Mouse (Mus musculus) intestine, postnatal 0 days (tissue): Measurements from ENCODE around the gene Palm. TPM values are rescaled to one million over a fixed set of nuclear protein-coding genes. Genes with fewer than 3 reads are reported as not detected.

ENCODE experiments used
- ATAC-seq: fragments of 200-750 bp; cut with Nextera tagmentation; 2 replicates; pipeline ENCODE4 v1.8.0; 2017; ENCODE audit warnings: mild to moderate bottlenecking, moderate TSS enrichment, moderate library complexity
- H3K27ac ChIP-seq: fragments of 300-500 bp; sonication (generic); 2 replicates; pipeline ENCODE4 v1.5.1; 2014; ENCODE audit warnings: mild to moderate bottlenecking, low read depth, low read length, moderate library complexity
- H3K27me3 ChIP-seq: fragments of 300-500 bp; sonication (generic); replicated peaks from 2 replicates; pipeline ENCODE4 v1.6.1; 2014; ENCODE audit warnings: low read length, mixed read lengths; ENCODE audit not compliant: control insufficient read depth, insufficient read depth
- H3K36me3 ChIP-seq: fragments of 300-500 bp; sonication (generic); 2 replicates; pipeline ENCODE4 v1.6.1; 2014; ENCODE audit warnings: mild to moderate bottlenecking, moderate library complexity; ENCODE audit not compliant: control insufficient read depth, insufficient read depth
- H3K4me1 ChIP-seq: fragments of 300-500 bp; sonication (generic); replicated peaks from 2 replicates; pipeline ENCODE4 v1.6.1; 2014; ENCODE audit warnings: antibody characterized with exemption, low read length, mixed read lengths; ENCODE audit not compliant: control insufficient read depth, insufficient read depth
- H3K4me2 ChIP-seq: fragments of 300-500 bp; sonication (generic); replicated peaks from 2 replicates; pipeline ENCODE4 v1.6.1; 2014; ENCODE audit warnings: low read depth, mild to moderate bottlenecking, moderate library complexity
- H3K4me3 ChIP-seq: fragments of 300-500 bp; sonication (generic); 2 replicates; pipeline ENCODE4 v1.5.1; 2014; ENCODE audit warnings: low read depth, low read length
- H3K9ac ChIP-seq: fragments of 300-500 bp; sonication (generic); 2 replicates; pipeline ENCODE4 v1.6.1; 2014; ENCODE audit warnings: mild to moderate bottlenecking, low read depth, low read length
- H3K9me3 ChIP-seq: fragments of 300-500 bp; sonication (generic); 2 replicates; pipeline ENCODE4 v1.6.1; 2016; ENCODE audit warnings: mixed run types; ENCODE audit not compliant: control insufficient read depth
- CTCF ChIP-seq: sonication (generic); IDR thresholded peaks from 2 replicates; pipeline ENCODE4 v1.5.1; 2016; ENCODE audit warnings: low read depth, mild to moderate bottlenecking, control low read depth, antibody characterized with exemption, moderate library complexity
- WGBS: fragments of 180-500 bp; shearing (Covaris S2); extraction: QIAGEN DNeasy Blood & Tissue Kit; methylation state at CpG from one replicate; pipeline ENCODE4 v1.1.7; 2014; 5-methylcytosine and 5-hydroxymethylcytosine counted together
- polyA plus RNA-seq: library from polyadenylated mRNA; unstranded; fragments of >200 nt; fragmentation: Nextera tagmentation; extraction: Ambion mirVana; gene quantifications from 2 replicates; pipeline ENCODE4 v1.2.1, GENCODE M21; 2015

Gene Palm
- polyA plus RNA-seq, 1 experiment from 2014 or later: 19.9 TPM

DNA sequence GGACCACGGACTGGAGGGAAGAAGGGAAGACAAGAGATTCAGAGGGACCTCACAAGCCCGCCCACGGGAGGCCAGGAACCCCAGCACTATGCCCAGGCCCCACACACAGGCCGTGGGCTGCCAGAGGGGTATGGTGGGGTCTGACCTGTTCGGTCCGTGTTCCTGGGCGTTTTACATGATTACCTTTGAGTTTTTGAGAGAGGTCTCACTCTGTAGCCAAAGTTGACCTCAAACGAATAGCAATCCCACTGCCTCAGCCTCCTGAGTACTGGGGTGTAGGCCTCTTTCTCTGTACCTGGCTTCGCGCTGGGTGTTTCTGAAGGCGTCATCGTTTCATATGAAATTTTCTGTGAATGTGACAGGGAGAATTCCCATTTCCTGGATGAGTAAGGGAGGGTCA, 28.4 kb downstream of the Palm start:
- no peak for ATAC-seq
- peak overlapping the region; percentile 47 for H3K4me3 ChIP-seq
- 47% methylated on average over 12 of the region's 12 CpGs for WGBS

DNA sequence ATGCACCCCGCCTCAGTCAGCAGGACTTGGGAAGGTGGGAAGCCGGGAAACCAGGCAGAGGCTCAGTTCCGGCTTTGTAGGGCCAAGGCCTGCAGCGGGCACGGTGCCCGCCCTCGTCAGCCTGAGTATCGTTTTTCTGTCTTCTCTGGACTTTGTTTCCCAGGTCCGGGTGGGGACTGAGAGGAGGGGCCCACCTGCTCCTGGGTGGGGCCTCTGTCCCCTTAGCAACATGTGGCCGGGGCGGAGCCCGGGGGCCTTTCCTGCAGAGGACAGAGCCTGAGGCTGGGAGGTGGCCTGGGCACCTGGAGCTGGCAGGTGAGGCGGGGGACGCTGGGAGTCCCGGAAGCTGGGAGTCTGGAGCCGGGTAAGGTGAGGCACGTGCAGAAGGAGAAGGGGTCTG, 29.0 kb downstream of the Palm start:
- 13% methylated on average over 17 of the region's 17 CpGs for WGBS
- Histone ChIP-seq H3K36me3 (peaks cover 21% of the 10 kb centered on the region), H3K4me3 (peak overlapping the region; percentile 47), H3K4me2 (peak overlapping the region; percentile 70), H3K9ac (peak overlapping the region; percentile 64), H3K4me1 (0 out of 2 replicates have a peak, but pooled peaks cover 16% of the 10 kb centered on the region), H3K9me3 (no peaks in the 10 kb centered on the region), H3K27ac (peak overlapping the region; percentile 99), H3K27me3 (no peaks in the 10 kb centered on the region)
- ATAC-seq: peak; percentile 78
- TF ChIP-seq CTCF: no peak

More for the DNA sequence above, 28.4 kb downstream of the Palm start:
- H3K27me3 ChIP-seq: no peaks in the 10 kb centered on the region
- H3K36me3 ChIP-seq: peaks cover 18% of the 10 kb centered on the region
- 0 out of 2 replicates have a peak, but pooled peaks cover 14% of the 10 kb centered on the region for H3K4me1 ChIP-seq
- H3K9me3 ChIP-seq: no peaks in the 10 kb centered on the region
- no peak for TF ChIP-seq CTCF
- peak overlapping the region; percentile 64 for H3K9ac ChIP-seq
- peak overlapping the region; percentile 99 for H3K27ac ChIP-seq
- H3K4me2 ChIP-seq: peak overlapping the region; percentile 70

DNA sequence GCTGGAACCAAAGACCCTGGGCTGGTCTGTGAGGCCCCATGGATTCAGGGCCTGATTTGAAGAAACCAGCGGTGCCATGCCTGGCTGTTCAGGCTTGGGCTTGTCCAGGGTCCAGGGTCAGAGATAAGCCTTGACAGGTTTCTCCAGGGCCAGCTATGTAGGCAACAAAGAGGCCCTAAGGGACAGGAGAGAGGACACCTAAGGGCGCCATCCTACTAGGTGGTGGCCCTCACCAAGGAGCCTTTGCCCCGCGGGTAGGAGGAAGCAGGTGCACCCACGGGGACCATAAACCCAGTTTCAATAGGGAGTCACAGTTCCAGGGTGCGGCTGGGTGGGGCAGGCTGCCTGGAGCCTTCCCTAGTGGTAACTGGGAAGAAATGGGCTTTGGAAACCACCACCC, 29.6 kb downstream of the Palm start:
- 34% methylated on average over 6 of the region's 6 CpGs for WGBS
- ATAC-seq: peak; percentile 77
- Histone ChIP-seq H3K4me2 (peak overlapping the region; percentile 61), H3K9me3 (no peaks in the 10 kb centered on the region), H3K4me1 (0 out of 2 replicates have a peak, but pooled peaks cover 21% of the 10 kb centered on the region), H3K27me3 (no peaks in the 10 kb centered on the region), H3K27ac (peak overlapping the region; percentile 99), H3K36me3 (peaks cover 21% of the 10 kb centered on the region), H3K4me3 (peak overlapping the region; percentile 47), H3K9ac (peak overlapping the region; percentile 55)
- TF ChIP-seq CTCF: peak; percentile 30

DNA sequence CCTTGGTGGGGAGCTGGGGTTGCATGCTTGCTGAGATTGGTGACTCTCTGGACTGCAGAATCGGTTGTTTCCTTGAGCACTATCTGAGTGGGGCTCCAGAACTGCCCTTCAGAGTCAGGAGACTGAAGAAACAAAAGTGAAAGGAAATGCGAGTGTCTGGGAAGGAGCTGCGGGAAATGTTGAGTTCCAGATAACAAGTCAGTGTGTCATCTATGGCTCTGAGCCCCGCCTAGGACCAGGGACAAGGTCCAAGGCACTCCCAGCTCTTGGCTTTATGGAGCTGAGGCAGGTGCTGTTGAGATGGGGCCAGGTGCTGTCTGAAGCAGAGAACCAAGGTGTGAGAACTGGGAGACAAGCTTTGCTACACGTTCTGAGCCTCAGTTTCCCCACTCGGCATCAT, 31.0 kb downstream of the Palm start:
- peak overlapping the region; percentile 99 for H3K27ac ChIP-seq
- WGBS: 26% methylated on average over 6 of the region's 6 CpGs
- peak overlapping the region; percentile 47; the same call in 1 of the 2 replicates for H3K4me3 ChIP-seq
- peak overlapping the region; percentile 61 for H3K4me2 ChIP-seq
- TF ChIP-seq CTCF: no peak
- H3K9me3 ChIP-seq: no peaks in the 10 kb centered on the region
- ATAC-seq: peak; percentile 65
- no peaks in the 10 kb centered on the region for H3K27me3 ChIP-seq
- peaks cover 29% of the 10 kb centered on the region for H3K36me3 ChIP-seq
- peak overlapping the region; percentile 55; the same call in 1 of the 2 replicates for H3K9ac ChIP-seq
- H3K4me1 ChIP-seq: 0 out of 2 replicates have a peak, but pooled peaks cover 21% of the 10 kb centered on the region

DNA sequence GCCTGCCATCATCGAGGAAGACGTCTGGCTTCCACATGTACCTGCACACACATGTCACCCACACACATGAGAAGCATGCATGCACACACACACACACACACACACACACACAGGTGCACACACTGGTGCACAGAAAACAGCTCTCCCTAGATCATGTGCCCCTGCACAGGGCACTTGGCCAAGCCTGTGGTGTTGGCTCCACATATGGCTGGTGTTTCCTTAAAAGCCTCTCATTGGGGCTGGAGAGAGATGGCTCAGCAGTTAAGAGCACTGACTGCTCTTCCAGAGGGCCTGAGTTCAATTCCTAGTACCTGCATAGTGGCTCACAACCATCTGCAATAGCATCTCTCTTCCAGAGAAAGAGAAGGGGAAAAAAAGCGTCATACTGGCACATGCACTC, 38.2 kb downstream of the Palm start:
- ATAC-seq: no peak
- H3K4me2 ChIP-seq: no peak overlapping the region
- no peaks in the 10 kb centered on the region for H3K9me3 ChIP-seq
- peaks cover 8% of the 10 kb centered on the region; the same call in 1 of the 2 replicates for H3K4me1 ChIP-seq
- H3K9ac ChIP-seq: no peak overlapping the region
- H3K27ac ChIP-seq: no peak overlapping the region
- H3K36me3 ChIP-seq: peaks cover 47% of the 10 kb centered on the region; the same call in 1 of the 2 replicates
- no peak overlapping the region for H3K4me3 ChIP-seq
- TF ChIP-seq CTCF: no peak
- WGBS: 91% methylated on average over 3 of the region's 3 CpGs
- H3K27me3 ChIP-seq: no peaks in the 10 kb centered on the region

DNA sequence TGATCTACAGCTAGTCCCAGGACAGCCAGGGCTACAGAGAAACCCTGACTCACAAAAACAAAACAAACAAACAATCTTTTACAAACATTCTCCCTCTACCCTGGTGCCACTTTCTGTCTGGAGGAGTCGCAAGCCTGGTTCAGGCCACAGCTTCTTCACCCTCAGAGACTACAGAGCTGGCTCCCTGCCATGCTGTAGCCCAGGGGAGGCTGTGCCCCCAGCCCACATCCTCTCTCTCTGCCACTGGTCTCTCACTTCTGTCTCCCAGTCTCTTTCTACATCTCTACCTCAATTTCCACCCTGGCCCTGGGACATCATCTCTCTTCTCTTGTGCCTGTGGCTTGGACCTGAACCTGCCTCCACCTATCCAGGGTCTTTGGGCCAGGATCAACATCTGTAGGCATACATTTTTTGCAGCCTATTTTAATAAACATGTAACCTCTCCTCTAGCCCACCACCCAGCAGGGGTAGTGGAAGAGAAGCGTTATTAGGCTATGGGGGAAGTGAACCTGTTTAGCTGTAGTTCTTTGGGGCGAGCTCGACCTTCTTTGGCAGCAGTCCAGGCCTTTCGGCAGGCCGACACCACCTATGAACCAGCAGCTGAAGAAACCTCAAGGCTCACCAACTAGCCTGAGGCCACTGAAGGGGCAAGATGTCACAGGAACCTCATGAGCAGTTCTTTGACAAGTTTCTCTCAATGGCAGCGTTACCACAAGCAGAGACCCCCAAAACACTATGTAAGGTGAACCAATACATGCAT, 38.8 kb downstream of the Palm start:
- Histone ChIP-seq H3K4me3 (no peak overlapping the region), H3K36me3 (peaks cover 42% of the 10 kb centered on the region; the same call in 1 of the 2 replicates), H3K4me1 (peaks cover 5% of the 10 kb centered on the region; the same call in 1 of the 2 replicates), H3K9me3 (no peaks in the 10 kb centered on the region), H3K4me2 (no peak overlapping the region), H3K9ac (no peak overlapping the region), H3K27me3 (no peaks in the 10 kb centered on the region), H3K27ac (no peak overlapping the region)
- 51% methylated on average over 7 of the region's 7 CpGs for WGBS
- no peak for TF ChIP-seq CTCF
- ATAC-seq: no peak
